Mouse (Mus musculus) heart, postnatal 4 days (tissue): Measurements from ENCODE around the gene Aspm. TPM values are rescaled to one million over a fixed set of nuclear protein-coding genes. Genes with fewer than 3 reads are reported as not detected.
"Not testable (repeated sequence)": the region's sequence is repeated elsewhere in the genome, so short reads cannot be mapped to it uniquely, and the experiment has no call there.

Source experiments
- DNase-seq: peaks from one replicate; pipeline ENCODE4 v3.0.0; 2021
- total RNA-seq, 2 experiments: library from RNA; stranded (reverse); gene quantifications; 2 replicates each; pipeline ENCODE4 v1.2.3; 2021

Gene Aspm
- 10 to 100 TPM; 26.1 to 30.2 TPM for total RNA-seq

GRCm38 (mm10) chr1:139454340-139455225 lies at the start of gene Aspm:
Gene Aspm (plus strand): TSS chr1:139454772.
- DNase-seq: peak; percentile 94

DNA sequence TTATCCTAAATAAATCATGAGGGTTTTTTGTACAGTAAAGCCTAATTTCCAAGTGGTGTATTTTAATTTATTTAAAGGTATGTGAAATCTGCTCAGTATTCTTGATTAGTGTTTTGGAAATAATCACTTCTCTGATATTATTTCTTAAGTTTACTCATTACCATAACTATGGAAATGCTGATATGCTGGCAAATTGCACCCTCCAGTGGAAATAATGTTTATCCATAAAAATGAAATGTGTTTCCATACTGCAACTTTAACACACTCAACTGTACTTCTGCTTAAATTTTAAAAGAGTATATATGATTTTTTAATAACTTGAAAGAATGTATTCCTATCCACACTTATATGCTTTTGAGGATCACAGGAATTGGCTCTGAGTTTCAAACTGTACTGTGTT lies 48.8 kb upstream of the Aspm start:
- DNase-seq: no peak

DNA sequence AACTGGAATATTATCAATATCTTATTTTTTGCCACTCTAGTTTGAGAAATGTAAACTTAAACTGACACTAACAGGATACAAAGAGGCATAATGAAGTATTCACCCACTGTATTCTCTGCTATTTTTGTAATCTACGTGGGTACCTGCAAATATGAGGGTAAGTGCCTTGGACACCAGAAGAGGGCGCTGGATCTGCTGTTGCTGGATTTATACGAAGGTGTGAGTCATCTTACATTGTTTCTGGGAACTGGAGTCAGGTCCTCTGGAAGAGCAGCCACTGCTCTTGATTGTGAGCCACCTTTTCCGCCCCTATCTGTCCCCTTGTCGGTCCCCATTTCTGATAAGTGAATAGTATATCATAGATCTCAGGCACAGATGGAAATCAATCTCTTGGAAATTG lies 46.9 kb upstream of the Aspm start:
- DNase-seq: no peak

DNA sequence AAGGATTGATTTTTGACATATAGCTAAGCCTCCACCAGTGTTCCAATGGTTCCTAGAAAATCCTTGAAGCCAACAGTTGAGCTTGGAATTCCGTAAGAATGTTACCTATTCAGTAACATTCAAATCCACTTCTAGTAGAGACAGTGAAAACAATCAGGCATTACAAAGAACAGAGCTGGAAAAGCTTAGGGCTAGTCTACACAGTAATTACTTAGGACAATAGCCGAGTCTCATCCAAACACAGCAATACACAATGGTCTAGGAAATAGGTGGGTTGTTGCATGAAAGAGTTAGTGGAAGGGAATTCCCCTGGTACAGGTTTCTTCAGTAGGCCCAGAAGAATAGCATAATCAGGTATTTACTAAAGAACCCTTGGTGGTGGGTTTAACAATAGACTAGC lies 42.2 kb upstream of the Aspm start:
- DNase-seq: not testable (repeated sequence)

DNA sequence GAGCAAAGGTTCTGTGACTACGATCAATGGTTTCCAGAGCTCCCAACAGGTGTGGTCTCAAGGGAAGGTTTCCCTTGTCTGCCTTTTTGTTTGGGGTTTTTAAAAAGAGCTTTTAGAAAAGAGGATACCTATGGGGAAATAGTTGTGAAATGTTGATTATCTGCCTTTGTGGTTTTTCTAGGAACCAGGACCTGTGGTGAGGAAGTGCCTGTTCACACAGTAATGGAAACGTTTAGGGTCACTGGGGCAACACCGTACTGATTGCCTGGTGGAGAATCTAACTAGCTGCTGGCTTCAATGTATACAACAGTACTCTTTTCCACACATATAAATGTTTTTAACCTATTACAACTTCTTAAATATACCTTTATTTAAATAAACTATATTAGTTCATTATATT lies 41.1 kb upstream of the Aspm start:
- no peak for DNase-seq

DNA sequence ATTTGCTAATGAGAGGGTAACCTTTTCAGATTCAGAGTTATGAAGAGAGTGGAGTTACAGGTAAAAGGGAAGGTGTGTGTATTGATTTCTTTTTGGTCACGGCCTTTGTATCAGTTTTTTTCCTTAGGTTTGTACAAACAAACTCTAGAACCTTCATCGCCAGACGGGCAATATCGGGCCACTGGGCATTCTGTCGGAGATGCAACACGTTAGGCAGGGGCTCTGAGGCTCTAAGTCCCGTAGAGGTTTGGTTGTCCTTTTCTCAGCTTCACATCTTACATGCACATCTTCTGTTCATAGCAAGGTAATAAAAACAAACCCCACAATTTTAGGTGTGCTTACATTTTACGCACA lies 33.1 kb upstream of the Aspm start:
- DNase-seq: peak; percentile 13

DNA sequence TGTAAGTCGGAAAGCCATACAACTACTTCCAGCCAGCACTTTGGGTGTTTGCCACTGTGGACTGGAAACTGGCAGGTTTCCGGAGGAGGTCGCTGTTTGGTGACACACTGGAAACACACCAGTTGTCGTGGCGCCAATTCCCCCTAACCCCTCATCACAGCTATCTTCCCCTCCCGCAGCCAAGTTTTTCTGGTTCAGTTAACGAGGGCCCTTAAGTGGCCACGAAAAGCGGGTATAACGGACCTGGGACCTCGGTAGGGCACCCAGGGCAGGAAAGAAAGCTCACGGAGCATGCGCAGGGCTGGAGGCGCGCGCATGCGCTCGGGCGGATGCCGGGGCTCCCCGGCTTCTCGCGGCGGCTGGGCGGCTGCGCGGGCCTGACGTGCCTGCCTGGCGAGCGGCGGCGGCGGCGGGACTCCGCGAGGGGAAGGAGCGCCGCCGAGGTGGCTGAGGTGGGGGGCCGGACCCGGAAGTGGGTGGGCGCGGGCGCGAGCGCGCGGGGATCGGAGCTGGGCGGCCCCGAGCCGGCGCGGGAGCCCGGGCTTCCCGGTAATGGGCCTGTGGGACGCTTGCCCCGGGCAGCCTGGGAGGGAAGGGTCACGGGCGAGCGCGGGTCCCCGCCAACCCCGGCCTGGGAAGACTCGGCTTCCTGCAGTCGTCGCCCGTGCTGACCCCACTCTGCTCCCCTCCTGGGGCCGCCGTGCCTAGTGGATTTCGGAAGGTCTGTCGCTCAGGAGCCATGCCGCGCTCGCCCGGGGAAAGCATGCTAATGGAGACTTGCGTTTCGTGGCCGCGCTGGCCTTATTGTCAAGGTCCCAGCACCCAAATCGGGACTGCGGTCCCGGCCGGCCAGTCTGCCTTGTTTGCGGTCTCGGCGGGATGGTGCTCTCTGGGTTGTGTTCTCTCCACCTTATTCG lies 32.4 kb upstream of the Aspm start, which contains the start of gene Zbtb41:
Gene Zbtb41 (plus strand): TSS at position 414 of the 917 bp plus-strand sequence.
- peak; percentile 92 for DNase-seq

GRCm38 (mm10) chr1:139422941-139423340 lies 31.6 kb upstream of the Aspm start:
- peak; percentile 26 for DNase-seq

GRCm38 (mm10) chr1:139423931-139424330 lies 30.6 kb upstream of the Aspm start:
- no peak for DNase-seq

DNA sequence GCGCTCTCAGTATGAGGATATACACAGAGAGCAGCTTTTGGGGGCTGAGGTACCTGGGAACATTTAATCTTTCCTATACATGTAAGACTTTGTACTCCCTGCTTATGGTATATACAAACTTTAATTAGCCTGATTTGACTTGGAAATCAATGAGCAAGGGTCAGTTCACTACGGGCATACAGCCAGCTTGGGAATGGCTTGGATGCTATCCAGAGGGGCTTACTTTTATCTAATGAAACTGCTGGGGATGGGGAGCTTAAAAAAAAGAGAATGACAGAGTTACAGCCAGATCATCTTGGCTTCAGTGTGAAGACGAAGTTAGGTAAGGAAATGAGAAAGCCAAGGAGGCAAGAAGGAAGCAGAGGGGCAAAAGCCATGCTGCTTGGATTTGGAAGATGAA lies 29.6 kb upstream of the Aspm start:
- DNase-seq: no peak

DNA sequence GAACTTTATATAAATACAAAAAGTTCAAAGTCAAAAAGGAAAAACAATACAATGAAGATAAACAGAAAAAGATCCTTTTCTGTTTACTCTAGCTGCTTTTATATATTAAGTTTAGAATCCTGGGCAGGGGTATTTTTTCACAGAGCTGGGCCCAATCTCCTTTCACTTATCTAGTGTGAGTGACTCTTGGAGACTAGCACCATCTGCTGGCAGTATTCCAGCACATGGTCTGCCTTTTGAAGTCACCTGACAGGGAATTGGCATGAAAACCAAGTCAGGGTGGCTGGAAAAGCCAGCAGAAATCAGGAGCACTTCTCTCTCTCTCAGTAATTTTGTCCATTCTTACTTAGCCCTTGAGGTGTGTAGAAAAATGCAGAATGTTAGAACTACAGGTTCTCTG lies 16.2 kb upstream of the Aspm start:
- DNase-seq: peak; percentile 46

- DNase-seq: not testable (repeated sequence)
Observed at GRCm38 (mm10) chr1:139443103-139443502, 11.5 kb upstream of the Aspm start.

DNA sequence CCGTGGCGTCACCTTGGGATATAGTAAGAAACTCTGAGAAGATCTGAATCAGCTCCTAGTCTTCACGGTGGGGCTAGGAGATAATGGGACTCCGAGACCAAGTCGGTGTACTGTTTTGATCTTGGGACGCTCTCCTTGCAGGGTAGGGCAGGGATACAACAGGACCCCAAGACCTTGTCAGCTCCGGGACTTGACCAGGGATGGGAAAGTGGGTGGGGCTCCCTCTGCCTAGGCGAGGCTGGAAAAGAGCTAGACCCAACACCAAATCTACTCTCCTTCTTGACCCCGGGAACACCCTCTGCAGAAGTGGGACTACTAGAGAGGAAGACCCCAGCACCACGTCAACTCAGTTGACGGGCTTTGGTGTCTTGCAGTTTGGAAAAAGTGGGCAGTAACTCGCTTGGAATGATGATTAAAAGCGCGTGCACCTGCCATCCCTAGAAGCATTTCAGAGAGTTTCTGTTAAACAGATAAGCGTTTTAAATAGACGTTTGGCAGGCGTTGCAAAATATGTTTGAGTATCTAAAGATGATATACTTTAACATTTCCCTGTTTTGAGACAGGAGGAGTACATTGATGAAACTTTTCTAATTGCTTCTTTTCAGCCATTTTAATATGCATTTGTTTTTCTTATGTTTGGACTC lies 776 bp downstream of the Aspm start:
- peak; percentile 16 for DNase-seq

DNA sequence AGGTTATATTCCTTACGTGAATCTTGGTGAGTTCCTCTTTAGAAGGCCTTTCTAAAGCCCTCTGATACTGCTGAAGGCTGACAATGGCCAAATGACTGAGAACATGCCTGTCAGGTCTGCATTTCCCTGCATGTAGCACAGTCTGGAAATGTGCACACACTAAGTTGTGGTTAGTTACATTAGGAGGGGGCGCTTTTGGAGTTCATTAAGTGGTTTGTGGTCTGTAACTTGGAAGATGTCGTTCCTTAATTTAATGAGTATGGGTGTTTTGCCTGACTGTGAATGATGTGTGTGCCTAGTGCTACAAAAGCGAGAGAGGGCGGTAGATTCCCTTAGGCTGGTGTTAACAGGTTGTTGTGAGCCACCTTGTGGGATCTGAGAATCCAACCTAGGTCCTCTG lies 6.2 kb downstream of the Aspm start:
- DNase-seq: no peak

- no peak for DNase-seq
Observed at GRCm38 (mm10) chr1:139465936-139466335, 11.4 kb downstream of the Aspm start.

- DNase-seq: no peak
Observed at GRCm38 (mm10) chr1:139478898-139479297, 24.3 kb downstream of the Aspm start.

- DNase-seq: no peak
Observed at GRCm38 (mm10) chr1:139480246-139480645, 25.7 kb downstream of the Aspm start.

DNA sequence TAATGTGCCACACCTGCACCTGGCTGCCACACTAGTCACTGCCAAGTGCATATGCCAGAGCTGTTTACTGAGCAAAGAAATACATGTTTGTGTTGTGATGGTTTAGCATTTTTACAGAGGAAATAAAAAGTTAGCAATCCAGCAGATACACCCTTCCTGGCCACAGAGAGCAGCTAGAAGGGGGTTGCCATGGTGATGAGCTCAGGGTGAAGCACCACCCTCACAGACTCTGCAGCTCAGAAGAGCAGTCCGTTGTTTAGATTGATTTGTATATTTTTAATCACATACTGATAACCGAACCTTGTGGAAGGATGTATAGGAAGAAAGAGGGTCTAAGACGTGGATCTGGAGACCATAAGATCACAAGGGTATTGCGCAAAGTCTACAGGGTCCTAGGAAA lies 26.6 kb downstream of the Aspm start:
- no peak for DNase-seq

GRCm38 (mm10) chr1:139494630-139495029 lies 40.1 kb downstream of the Aspm start:
- no peak for DNase-seq

DNA sequence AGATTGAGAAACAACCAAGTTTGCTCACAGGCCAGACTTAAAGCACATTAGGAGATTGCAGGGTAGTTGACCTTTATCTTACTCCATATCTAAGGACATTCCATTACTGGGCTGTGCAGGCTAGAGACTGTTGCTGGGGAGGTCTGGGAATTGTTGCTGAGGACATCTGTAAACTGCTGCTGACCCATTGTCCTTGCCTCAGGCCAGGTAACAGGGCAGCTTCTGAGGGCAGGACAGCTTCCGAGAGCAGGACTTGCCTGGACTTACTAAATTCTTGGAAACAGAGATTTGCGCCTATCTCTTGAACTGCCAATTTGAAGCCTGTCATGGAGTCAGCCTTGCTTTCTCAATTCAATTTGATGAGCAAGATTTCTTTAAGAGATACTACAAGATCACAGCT lies 40.8 kb downstream of the Aspm start:
- DNase-seq: no peak

DNA sequence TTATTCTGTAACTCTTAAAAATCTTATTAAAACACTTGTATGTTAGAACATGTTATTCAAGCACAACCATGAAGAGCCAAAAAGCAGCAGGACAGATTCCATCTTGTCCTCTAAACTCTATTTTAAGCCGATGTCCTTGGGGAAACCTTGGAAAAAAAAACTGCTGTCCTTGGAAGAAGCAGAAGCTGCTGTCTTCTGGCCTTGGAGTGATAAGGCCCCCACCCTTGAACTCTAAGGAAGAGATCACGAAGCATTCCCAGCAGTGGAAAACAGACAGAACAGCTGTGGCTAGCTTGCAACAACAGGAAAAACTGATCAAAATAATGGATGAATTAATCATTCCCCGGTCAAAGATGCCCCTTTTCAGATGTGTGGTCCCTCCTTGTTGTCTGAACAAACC lies 41.6 kb downstream of the Aspm start:
- no peak for DNase-seq

DNA sequence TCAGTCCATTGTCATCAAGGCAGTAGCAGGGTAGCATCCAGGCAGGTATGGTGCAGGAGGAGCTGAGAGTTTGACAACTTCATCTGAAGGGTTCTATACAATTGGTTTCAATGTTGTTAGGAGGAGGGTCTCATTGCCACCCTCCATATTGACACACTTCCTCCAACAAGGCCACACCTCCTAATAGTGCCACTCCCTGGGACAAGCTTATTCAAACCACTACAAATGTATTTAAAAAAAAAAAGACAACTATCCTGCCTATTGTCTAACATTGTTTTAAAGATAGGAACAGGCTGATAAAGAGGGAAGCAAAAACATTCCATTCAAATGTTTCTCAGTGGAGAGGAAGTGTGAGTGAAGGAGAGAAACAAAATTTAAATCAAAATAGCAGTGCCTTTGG lies 45.2 kb downstream of the Aspm start:
- DNase-seq: no peak

DNA sequence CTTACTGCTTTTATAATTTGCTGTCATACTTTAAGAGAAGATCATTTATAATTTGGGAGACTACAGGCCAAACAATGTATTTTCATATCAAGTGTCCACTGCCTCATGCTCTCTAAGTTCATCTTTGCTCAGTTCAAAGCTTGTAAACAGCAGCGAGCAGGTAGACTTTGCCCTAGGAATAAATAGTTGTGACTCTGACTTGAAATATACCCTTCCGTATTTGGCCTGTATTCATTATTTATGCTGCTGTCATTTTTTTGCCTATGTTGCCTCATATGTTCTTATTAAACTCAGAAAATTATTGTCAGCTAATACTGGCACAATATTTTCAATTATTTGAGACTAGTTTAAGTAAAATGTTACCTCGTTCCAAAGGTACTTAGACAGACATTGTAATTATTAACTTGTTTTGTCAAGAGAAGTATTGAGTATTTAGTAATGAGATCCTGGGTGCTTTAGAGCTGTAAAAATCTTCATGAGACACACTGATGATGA lies 46.7 kb downstream of the Aspm start, which contains the start of gene F13b:
Gene F13b (plus strand): TSS at position 445 of the 495 bp plus-strand sequence.
- DNase-seq: no peak
